Mouse (Mus musculus) stomach, embryonic 15.5 days (tissue): ENCODE results near the gene Mcm10. TPM values are rescaled to one million over a fixed set of nuclear protein-coding genes. Genes with fewer than 3 reads are reported as not detected.
A peak's percentile ranks its signal among the peaks of the same experiment; 100 is the strongest.

ENCODE experiments used
- ATAC-seq: fragments of 200-750 bp; cut with Nextera tagmentation; 2 replicates; pipeline ENCODE4 v1.8.0; 2017; ENCODE audit warnings: low read depth, moderate number of reproducible peaks, moderate TSS enrichment; ENCODE audit not compliant: insufficient read depth, low FRiP score
- H3K27ac ChIP-seq: fragments of 300-500 bp; sonication (generic); 2 replicates; pipeline ENCODE4 v1.5.1; 2015; ENCODE audit warnings: mild to moderate bottlenecking, inconsistent platforms
- H3K27me3 ChIP-seq: fragments of 300-500 bp; sonication (generic); replicated peaks from 2 replicates; pipeline ENCODE4 v1.6.1; 2015; ENCODE audit warnings: inconsistent platforms
- H3K36me3 ChIP-seq: fragments of 300-500 bp; sonication (generic); 2 replicates; pipeline ENCODE4 v1.6.1; 2015; ENCODE audit warnings: inconsistent platforms
- H3K4me1 ChIP-seq: fragments of 300-500 bp; sonication (generic); 2 replicates; pipeline ENCODE4 v1.6.1; 2015; ENCODE audit warnings: inconsistent platforms
- H3K4me2 ChIP-seq: fragments of 300-500 bp; sonication (generic); 2 replicates; pipeline ENCODE4 v1.6.1; 2015; ENCODE audit warnings: mild to moderate bottlenecking, inconsistent platforms
- H3K4me3 ChIP-seq: fragments of 300-500 bp; sonication (generic); replicated peaks from 2 replicates; pipeline ENCODE4 v1.5.1; 2015; ENCODE audit warnings: inconsistent platforms
- H3K9ac ChIP-seq: fragments of 300-500 bp; sonication (generic); 2 replicates; pipeline ENCODE4 v1.6.1; 2015; ENCODE audit warnings: inconsistent platforms
- H3K9me3 ChIP-seq: fragments of 300-500 bp; sonication (generic); 2 replicates; pipeline ENCODE4 v1.6.1; 2016; ENCODE audit warnings: inconsistent platforms
- WGBS: fragments of 180-500 bp; shearing (Covaris S2); methylation state at CpG from one replicate; pipeline ENCODE4 v1.1.7; 2015; 5-methylcytosine and 5-hydroxymethylcytosine counted together
- polyA plus RNA-seq: library from polyadenylated mRNA; unstranded; fragments of >200 nt; fragmentation: Nextera tagmentation; extraction: Ambion mirVana; gene quantifications from 2 replicates; pipeline ENCODE4 v1.2.1, GENCODE M21; 2015

The Mcm10 gene
- polyA plus RNA-seq, 1 experiment from 2014 or later: 29.0 TPM

DNA sequence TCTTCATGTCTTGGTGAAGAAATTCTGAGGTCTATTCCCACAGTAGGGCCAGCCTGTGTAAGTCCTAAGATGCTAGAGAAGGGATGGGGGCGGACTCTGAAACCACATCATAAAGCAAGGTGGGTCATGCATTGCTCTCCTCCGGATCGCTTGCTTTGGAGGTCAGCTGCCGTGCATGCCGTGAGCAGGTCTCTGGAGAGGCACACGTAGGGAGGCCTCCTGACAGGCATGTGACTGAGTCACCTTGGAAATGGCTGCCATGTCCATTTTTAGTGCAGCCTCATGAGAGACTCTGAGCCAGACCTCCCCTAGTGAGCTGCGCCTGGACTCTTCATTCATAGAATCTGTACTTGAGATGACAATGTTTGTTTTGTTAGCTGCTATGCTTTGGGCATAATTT, 15.5 kb upstream of the Mcm10 start:
- WGBS: 82% methylated on average over 7 of the region's 7 CpGs

DNA sequence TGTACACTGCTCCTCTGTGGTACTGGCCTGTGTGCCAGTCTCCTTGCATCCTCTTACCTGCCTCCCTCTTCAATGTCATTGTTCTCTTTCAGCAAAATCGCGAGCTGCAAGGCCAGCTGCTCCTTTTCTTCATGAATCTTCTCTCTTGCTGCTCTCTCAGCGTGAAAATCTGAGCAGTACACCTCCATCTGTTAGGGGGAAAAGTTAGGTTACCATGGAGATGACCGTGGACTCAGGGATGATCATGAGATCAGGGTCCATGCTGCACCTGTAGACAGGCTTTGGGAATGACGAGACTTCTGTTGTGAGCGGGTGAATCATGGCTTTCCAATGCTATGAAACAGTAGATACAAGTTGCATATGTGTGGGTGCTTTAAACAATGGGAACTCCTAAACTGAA, 14.5 kb upstream of the Mcm10 start:
- no peaks in the 10 kb centered on the region for H3K4me1 ChIP-seq
- no peaks in the 10 kb centered on the region for H3K9me3 ChIP-seq
- H3K4me2 ChIP-seq: no peak overlapping the region
- no peak overlapping the region for H3K9ac ChIP-seq
- H3K27me3 ChIP-seq: no peaks in the 10 kb centered on the region
- ATAC-seq: no peak
- no peaks in the 10 kb centered on the region for H3K36me3 ChIP-seq
- H3K4me3 ChIP-seq: no peak overlapping the region
- WGBS: 73% methylated on average over 6 of the region's 6 CpGs
- H3K27ac ChIP-seq: no peak overlapping the region

More for the DNA sequence above, 15.5 kb upstream of the Mcm10 start:
- no peak overlapping the region for H3K4me3 ChIP-seq
- no peak overlapping the region for H3K4me2 ChIP-seq
- no peaks in the 10 kb centered on the region for H3K9me3 ChIP-seq
- H3K36me3 ChIP-seq: no peaks in the 10 kb centered on the region
- no peaks in the 10 kb centered on the region for H3K27me3 ChIP-seq
- no peak overlapping the region for H3K27ac ChIP-seq
- ATAC-seq: no peak
- no peaks in the 10 kb centered on the region for H3K4me1 ChIP-seq
- no peak overlapping the region for H3K9ac ChIP-seq

DNA sequence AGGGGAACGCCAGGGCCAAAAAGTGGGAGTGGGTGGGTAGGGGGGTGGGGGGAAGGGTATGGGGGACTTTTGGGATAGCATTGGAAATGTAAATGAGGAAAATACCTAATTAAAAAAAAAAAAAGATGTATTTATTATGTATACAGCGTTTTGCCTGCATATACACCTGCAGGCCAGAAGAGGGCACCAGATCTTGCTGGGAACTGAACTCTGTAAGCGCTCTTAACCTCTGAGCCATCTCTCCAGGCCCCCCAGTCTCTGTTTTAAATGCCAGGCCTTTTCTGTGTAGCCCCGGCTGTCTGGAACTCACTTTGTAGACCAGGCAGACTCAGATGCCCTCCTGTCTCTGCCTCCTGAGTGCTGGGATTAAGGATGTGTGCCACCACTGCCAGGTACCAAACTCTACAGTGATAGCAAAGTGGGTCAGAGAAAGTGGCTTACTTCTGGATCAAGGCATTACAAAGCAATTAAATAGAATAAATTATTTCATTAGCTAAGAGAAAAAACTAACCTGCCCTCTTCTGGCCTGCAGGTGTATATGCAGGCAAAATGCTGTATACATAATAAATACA, 12.7 kb upstream of the Mcm10 start:
- WGBS: 48% methylated on average over 4 of the region's 4 CpGs
- Histone ChIP-seq H3K9me3 (no peaks in the 10 kb centered on the region), H3K4me2 (no peak overlapping the region), H3K27me3 (no peaks in the 10 kb centered on the region), H3K27ac (no peak overlapping the region), H3K36me3 (no peaks in the 10 kb centered on the region), H3K4me3 (no peak overlapping the region), H3K9ac (no peak overlapping the region), H3K4me1 (no peaks in the 10 kb centered on the region)
- ATAC-seq: no peak

DNA sequence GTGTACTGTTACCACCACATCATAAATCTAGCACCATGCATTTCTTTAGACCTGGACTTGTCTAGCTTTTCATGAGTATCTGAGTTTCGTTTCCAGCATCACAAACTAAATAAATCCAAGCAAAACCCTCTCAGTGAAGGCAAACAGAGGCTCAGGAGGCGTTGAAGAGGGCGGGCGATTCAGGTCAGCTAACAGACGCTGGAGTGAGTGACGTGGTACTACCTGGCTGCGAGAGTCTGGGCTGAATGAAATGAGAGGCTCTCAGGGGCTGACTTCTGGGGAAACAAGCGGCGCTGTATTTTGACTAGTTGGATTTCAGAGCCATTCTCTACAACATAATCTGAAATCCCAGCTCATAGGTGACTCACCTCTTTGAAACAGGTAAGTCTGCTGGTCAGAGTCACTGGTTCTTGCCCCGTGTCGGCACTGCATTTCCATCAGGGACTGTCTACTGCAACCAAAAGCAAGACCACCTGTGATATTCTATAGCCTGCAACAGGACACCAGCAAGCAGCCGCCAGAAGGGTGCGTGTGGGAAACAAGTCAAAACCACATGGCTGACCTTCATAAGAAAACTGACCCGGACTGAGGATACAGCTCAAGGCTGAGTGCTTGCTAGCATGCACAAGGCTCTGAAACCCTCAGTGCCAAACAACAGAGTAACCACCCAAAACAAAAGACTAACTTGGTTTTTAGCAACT, 11.3 kb upstream of the Mcm10 start:
- no peaks in the 10 kb centered on the region for H3K4me1 ChIP-seq
- no peaks in the 10 kb centered on the region for H3K27me3 ChIP-seq
- H3K9me3 ChIP-seq: no peaks in the 10 kb centered on the region
- peak; percentile 72 for ATAC-seq
- H3K27ac ChIP-seq: no peak overlapping the region
- no peak overlapping the region for H3K4me2 ChIP-seq
- H3K9ac ChIP-seq: no peak overlapping the region
- H3K4me3 ChIP-seq: no peak overlapping the region
- H3K36me3 ChIP-seq: no peaks in the 10 kb centered on the region
- WGBS: 63% methylated on average over 14 of the region's 14 CpGs

DNA sequence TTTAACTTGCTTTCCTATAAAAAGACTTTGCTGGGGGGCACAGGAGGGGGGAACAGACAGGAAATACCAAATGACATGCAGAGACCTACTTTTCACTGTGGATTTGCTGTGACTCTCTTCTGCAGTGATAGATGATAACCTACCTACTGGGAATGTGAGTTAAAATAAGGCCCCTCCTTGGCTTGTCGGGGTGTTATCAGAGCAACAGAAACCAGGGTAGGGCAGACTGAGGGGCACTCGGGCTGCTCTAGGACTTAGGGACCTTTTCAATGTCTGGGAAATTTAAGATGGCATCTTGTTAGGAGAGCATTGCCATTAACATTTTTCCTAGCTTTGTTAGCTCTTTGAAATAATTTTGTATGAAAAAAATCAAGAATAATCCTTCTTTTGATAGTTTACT, 10.7 kb upstream of the Mcm10 start:
- WGBS: 63% methylated on average over 2 of the region's 2 CpGs
- Histone ChIP-seq H3K9ac (no peak overlapping the region), H3K4me2 (no peak overlapping the region), H3K4me1 (no peaks in the 10 kb centered on the region), H3K36me3 (no peaks in the 10 kb centered on the region), H3K4me3 (no peak overlapping the region), H3K9me3 (no peaks in the 10 kb centered on the region), H3K27me3 (no peaks in the 10 kb centered on the region), H3K27ac (no peak overlapping the region)
- ATAC-seq: no peak

DNA sequence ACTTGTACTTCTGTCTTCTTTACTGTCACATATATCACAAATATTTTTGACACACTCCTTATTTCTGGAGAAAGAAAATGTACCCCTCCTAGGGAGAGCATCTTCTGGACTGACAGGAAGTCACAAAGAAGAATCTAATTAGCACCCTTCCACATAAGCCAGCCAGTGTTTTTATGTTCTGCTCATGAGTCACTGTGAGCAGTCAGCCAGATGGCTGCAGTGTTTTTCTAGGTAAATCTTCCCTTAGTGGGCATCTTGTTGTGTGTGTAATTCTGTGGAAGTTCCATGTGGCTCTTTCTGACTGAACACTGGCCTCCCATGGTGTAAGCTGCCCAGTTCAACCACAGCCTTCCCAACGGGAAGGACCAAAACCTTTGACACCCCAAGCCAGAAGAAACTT, 7.1 kb upstream of the Mcm10 start:
- WGBS: 55% methylated on average over 1 of the region's 1 CpGs
- H3K36me3 ChIP-seq: no peaks in the 10 kb centered on the region

DNA sequence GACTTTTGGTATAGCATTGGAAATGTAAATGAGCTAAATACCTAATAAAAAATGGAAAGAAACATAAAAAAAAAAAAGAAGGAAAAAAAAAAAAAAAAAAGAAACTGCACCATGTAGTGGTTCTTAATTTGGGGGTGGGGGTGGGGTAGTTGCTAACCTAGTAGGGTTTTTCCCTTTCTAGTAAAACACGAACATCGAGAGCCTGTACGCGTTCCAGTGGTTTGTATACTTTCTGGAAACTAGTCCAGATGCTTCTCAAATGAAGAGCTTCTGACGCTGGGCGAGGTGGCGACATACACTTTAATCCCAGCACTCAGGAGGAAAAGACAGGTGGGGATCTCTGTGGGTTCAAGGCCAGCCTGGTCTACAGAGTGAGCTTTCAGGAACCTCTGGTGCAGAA, 4.3 kb upstream of the Mcm10 start:
- WGBS: 90% methylated on average over 7 of the region's 7 CpGs

More for the DNA sequence above, 7.1 kb upstream of the Mcm10 start:
- no peak overlapping the region for H3K9ac ChIP-seq
- no peaks in the 10 kb centered on the region for H3K27me3 ChIP-seq
- H3K4me3 ChIP-seq: no peak overlapping the region
- H3K4me1 ChIP-seq: no peaks in the 10 kb centered on the region
- no peaks in the 10 kb centered on the region for H3K9me3 ChIP-seq
- H3K4me2 ChIP-seq: no peak overlapping the region
- no peak for ATAC-seq
- H3K27ac ChIP-seq: no peak overlapping the region

DNA sequence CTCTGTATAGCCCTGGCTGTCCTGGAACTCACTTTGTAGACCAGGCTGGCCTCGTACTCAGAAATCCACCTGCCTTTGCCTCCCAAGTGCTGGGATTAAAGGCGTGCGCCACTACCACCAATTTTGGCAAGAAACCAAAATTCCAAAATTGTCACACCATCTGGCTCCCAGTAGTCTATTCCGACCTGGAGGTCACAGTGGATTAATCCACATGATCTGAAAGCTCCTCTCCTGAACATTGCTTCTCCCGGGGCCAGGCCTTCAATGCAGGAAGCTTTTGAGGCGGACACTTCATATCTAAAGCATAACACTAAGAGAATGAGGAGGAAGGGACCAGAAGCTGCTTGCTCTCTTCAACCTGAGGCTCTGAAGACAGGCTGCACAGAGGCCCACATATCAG, 2.9 kb upstream of the Mcm10 start:
- WGBS: 87% methylated on average over 6 of the region's 6 CpGs
- Histone ChIP-seq H3K4me1 (0 out of 2 replicates have a peak, but pooled peaks cover 8% of the 10 kb centered on the region), H3K27me3 (no peaks in the 10 kb centered on the region), H3K9me3 (no peaks in the 10 kb centered on the region), H3K4me3 (no peak overlapping the region), H3K4me2 (no peak overlapping the region), H3K27ac (no peak overlapping the region), H3K9ac (no peak overlapping the region), H3K36me3 (no peaks in the 10 kb centered on the region)
- ATAC-seq: no peak

More for the DNA sequence above, 4.3 kb upstream of the Mcm10 start:
- no peaks in the 10 kb centered on the region for H3K27me3 ChIP-seq
- no peak overlapping the region for H3K9ac ChIP-seq
- no peaks in the 10 kb centered on the region for H3K9me3 ChIP-seq
- H3K4me3 ChIP-seq: no peak overlapping the region
- H3K36me3 ChIP-seq: no peaks in the 10 kb centered on the region
- ATAC-seq: no peak
- H3K27ac ChIP-seq: no peak overlapping the region
- H3K4me2 ChIP-seq: no peak overlapping the region
- H3K4me1 ChIP-seq: 0 out of 2 replicates have a peak, but pooled peaks cover 2% of the 10 kb centered on the region

DNA sequence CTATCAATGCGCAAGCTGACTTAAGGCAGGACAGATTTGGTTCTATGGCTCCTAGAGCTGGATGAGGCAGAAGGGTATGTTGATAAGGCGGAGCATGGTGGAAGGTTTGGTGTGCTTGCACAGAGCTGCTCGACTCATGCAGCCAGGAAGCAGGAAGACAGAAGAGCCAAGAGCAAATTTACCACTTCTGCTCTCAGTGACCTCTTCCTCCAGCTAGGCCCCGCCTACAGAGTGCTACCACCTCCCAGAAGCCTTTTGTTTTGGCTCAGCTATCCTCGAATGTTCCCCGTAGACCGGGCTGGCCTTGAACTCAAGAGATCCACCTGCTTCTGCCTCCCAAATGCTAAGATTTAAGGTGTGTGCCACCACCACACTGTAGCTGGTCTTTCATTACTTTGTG, 2.0 kb upstream of the Mcm10 start:
- no peaks in the 10 kb centered on the region for H3K27me3 ChIP-seq
- no peak overlapping the region for H3K9ac ChIP-seq
- no peak overlapping the region for H3K27ac ChIP-seq
- no peaks in the 10 kb centered on the region for H3K9me3 ChIP-seq
- WGBS: 73% methylated on average over 7 of the region's 7 CpGs
- H3K4me3 ChIP-seq: no peak overlapping the region
- 0 out of 2 replicates have a peak, but pooled peaks cover 8% of the 10 kb centered on the region for H3K4me1 ChIP-seq
- H3K36me3 ChIP-seq: no peaks in the 10 kb centered on the region
- H3K4me2 ChIP-seq: no peak overlapping the region
- ATAC-seq: no peak

DNA sequence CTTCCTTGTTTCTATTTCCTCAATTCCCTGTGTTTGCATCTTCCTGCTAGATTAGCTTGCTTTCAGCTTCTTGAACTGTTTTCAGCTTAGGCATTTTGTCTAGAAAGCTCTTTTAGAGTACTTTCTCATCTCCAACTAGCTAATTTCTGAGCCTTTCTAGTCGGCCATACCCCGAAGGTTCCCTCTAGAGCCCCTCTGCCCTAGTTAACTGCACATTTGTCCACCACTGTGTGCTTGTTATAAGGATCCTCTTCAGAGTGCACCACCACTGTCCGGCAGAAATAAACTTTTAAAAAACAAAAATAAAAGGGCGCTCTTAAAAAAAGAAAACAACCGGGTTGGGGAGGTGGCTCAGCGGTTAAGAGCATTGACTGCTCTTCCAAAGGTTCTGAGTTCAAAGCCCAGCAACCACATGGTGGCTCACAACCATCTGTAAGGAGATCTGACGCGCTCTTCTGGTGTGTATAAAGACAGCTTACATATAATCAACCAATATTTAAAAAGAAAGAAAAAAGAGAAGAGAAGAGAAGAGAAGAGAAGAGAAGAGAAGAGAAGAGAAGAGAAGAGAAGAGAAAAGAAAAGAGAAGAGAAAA, 597 bp downstream of the Mcm10 start:
- ATAC-seq: no peak
- 0 out of 2 replicates have a peak, but pooled peaks cover 8% of the 10 kb centered on the region for H3K4me1 ChIP-seq
- WGBS: 9% methylated on average over 8 of the region's 8 CpGs
- peak overlapping the region; percentile 70 for H3K4me2 ChIP-seq
- H3K27ac ChIP-seq: no peak overlapping the region; the same call in 1 of the 2 replicates
- peak overlapping the region; percentile 88 for H3K4me3 ChIP-seq
- no peaks in the 10 kb centered on the region for H3K27me3 ChIP-seq
- H3K9me3 ChIP-seq: no peaks in the 10 kb centered on the region
- peak overlapping the region; percentile 69; the same call in 1 of the 2 replicates for H3K9ac ChIP-seq
- H3K36me3 ChIP-seq: peaks cover 15% of the 10 kb centered on the region

DNA sequence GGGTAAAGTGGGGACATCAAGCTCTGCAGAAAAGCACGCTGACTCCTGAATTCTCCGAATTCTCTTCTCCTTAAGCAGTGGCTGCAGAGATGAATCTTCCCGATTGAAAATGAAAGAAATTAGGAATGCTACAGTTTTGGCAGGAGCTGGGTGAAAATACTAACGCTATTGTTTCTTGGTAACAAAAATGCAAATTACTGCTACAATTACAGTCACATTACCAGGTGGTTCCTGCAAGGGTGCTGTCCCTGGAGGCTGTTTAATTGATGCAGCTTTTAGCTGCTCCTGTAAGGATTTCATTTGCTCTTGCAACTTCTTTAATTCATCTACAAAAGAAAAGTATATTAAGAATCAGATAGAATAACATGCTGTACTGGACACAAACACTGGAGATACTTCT, 5.5 kb downstream of the Mcm10 start:
- 0 out of 2 replicates have a peak, but pooled peaks cover 8% of the 10 kb centered on the region for H3K4me1 ChIP-seq
- H3K27me3 ChIP-seq: no peaks in the 10 kb centered on the region
- H3K4me3 ChIP-seq: no peak overlapping the region
- H3K9ac ChIP-seq: no peak overlapping the region
- 93% methylated on average over 4 of the region's 4 CpGs for whole genome bisulfite sequencing
- ATAC-seq: no peak
- no peak overlapping the region for H3K4me2 ChIP-seq
- no peak overlapping the region for H3K27ac ChIP-seq
- peaks cover 21% of the 10 kb centered on the region for H3K36me3 ChIP-seq
- H3K9me3 ChIP-seq: no peaks in the 10 kb centered on the region

DNA sequence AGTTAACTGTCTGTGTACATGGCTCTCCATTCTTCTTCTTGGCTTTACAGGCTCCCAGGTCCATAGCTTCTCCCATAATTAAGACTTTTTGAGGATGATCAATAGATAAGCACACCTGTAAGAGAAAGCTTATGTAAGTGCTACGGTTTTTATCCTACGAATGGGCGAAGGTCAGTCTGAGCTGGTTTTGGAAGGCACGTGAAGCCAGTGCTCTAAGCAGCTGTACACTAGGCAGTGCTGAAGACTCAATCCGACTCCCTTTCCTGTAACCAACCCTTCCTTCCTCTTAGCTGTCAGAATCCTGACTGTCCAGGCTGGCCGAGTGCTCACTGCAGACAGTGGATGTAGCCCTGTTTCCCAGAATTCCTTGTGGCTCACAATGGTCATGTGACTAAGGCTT, 11.3 kb downstream of the Mcm10 start:
- Histone ChIP-seq H3K4me1 (no peaks in the 10 kb centered on the region), H3K9me3 (no peaks in the 10 kb centered on the region), H3K27ac (no peak overlapping the region), H3K4me3 (no peak overlapping the region), H3K27me3 (no peaks in the 10 kb centered on the region), H3K4me2 (no peak overlapping the region), H3K36me3 (peaks cover 30% of the 10 kb centered on the region), H3K9ac (no peak overlapping the region)
- ATAC-seq: no peak
- WGBS: 88% methylated on average over 6 of the region's 6 CpGs
